Mouse (Mus musculus) ES-Bruce4 (cell line): Measurements from ENCODE around the gene Lrpprc.

Experiments
- CTCF ChIP-seq: IDR thresholded peaks from one replicate; pipeline ENCODE4 v1.8.1; 2011; ENCODE audit warnings: low read depth, low read length
- EP300 ChIP-seq: IDR thresholded peaks from 2 replicates; pipeline ENCODE4 v1.6.1; 2011; ENCODE audit warnings: low read depth, low read length; ENCODE audit not compliant: insufficient read depth
- POLR2A ChIP-seq: IDR thresholded peaks from one replicate; pipeline ENCODE4 v1.8.1; 2011; ENCODE audit warnings: low read length; ENCODE audit not compliant: insufficient read depth

DNA sequence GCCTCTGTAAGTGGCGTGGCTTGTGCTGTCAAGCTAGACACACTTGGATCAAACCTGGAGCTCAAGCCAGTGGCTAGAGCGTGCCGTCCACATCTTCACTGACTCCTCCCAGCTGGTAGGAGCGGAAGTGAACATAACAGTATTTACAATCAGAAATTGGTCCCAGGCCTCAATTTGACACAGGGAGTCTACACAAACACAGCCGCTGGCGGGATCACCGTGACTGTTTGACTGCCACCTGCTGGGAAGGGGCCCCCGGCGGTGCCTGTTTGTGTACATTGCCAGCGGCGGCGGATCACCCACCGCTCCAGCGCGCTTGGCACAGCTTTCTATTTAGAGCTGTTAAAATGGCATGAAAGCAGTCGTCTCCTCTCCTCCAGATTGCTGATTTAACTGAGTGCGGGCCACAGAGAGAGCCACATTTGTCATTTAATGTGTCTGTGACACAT is 81.2 kb downstream of the Lrpprc start:
- TF ChIP-seq POLR2A (no peak), CTCF (no peak), EP300 (no peak)
